Mouse (Mus musculus) adrenal gland, postnatal 36 days (tissue): ENCODE results near the gene Cwc25. TPM values are rescaled to one million over a fixed set of nuclear protein-coding genes. Genes with fewer than 3 reads are reported as not detected.
"Not testable (repeated sequence)": the region's sequence is repeated elsewhere in the genome, so short reads cannot be mapped to it uniquely, and the experiment has no call there.

Experiments used
- DNase-seq, 2 experiments: peaks; one replicate each; pipeline ENCODE4 v3.0.0; 2021; ENCODE audit warnings: mixed read lengths in 1 of 2
- total RNA-seq, 2 experiments: library from RNA; stranded (reverse); gene quantifications; 2 replicates each; pipeline ENCODE4 v1.2.3; 2021

Cwc25 gene
- total RNA-seq, 2 experiments from 2014 or later: 20.2 to 26.3 TPM

DNA sequence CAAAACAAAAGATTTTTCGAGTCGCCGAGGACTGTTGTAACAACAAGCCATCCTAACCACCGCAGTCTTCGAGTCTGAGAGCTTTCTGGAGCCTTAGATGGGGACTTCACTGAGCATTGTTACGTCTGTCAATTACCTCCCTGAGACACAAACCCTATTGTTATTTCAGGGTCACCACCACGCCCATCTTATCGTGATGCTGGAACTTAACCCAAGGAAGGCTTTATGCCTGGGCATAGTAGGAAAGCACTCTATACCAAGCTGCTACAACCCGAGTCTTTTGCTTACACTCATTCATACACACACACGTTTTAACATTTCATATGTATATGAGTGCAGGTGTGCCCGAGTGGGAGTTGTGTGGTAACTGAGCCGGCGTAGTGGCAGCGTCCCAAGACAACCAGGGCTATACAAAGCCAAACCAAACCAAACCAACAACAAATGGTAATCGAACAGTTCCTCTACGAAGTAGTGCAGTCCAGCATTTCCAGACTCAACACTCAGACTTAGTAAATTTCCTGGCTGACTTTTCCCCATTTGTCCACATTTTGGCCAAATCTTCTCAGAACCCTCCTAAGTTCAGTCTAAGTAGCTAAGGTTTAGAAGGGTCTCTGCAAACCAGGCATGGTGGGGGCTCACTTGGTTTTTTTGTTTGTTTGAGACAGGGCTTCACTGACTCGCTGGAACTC is 9.6 kb upstream of the Cwc25 start, which contains the start of gene 1700001P01Rik:
1700001P01Rik (minus strand) TSS at position 111 of the 689 bp plus-strand sequence.
- DNase-seq: no peak

DNA sequence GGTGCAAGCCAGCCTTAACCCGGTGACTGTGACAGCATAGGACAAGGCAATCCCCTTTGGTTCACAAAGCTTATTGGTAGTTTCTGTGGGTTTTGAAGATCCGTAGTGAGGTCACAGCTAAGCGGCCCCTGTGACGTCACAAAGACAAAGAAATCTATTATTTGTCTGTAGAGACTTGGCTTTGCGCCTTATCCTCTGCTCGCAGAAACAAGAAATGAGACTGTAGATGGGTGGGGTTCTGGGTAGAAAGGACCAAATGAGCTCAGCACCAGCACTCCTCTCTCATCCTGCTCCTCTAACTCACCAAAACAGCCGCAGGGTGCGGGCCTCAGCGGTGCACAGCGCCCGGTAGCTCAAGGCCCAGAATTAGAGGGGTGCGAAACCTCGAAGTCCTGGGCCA is 8.8 kb upstream of the Cwc25 start:
- no peak for DNase-seq

DNA sequence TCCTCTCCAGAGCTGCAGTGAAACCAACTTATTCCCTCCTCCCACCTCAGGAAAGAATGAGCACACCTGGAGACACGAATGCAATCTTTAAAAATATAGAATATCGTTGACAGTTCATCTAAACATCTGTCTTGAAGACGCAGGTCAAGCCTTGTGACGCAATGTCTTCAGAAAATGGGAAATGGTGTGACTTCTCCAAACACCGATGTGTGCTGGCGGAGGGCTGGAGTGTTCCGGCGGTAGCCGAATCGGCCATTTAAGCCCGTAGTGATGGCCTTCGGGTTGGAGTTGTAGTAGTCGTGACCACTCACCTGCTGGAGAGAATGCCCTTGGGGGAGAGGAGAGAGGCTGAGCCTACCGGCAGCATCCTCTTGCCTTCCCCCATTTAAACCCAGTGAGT is 5.1 kb upstream of the Cwc25 start:
- no peak for DNase-seq

DNA sequence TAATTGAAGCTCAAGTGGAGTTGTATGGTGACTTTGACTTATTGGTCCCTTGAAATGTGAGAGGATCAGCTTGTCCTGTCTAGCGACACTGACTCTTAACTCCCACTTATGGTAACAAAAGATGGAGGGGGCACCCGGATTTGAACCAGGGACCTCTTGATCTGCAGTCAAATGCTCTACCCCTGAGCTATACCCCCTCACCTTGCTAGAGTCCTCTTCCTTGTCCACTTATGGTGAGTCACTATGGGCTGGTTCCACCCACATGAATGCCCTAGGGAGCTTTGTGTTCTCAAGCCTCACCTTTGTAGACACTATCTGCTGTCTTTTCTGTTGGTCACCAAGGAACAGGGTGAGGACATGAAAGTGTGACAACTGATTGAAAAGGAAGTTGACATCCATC is 3.3 kb upstream of the Cwc25 start:
- peak in 1 of 2 experiments; percentile 15 for DNase-seq

DNA sequence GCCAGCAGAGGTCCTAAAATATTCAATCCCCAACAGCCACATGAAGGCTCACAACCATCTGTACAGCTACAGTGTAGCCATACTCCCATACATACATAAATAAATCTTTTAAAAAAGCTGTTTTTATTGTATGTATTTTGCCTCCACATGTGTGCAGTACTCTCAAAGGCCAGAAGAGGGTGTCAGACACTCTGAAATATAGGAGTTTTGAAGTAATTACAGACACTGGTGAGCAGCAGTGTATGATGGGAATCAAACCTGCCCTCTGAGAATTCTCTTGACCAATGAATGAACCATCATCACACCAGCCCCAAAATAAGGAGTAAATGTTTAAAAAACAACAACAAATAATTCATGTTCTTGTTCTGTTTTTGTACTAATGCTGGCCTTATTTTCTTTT is 4.7 kb downstream of the Cwc25 start:
- DNase-seq: no peak

DNA sequence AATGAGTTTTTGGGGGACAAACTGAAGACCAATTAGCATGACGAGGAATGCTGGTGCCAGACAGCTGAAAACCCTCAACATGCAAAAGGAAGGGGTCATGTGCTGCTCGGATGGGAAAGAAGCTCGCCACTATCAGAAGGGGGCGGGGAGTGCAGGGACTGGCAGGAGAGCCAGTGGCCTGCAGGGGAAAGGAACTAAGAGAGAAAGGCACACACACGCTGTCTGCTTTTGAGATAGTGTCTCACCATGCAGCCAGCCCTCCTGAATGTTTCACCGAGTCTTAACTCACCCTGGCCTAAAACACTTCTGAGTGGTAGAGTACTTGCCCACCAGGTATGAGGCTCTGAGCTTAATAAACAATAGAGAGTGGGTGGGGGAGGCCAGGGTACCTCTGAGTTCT is 7.4 kb downstream of the Cwc25 start:
- DNase-seq: no peak

DNA sequence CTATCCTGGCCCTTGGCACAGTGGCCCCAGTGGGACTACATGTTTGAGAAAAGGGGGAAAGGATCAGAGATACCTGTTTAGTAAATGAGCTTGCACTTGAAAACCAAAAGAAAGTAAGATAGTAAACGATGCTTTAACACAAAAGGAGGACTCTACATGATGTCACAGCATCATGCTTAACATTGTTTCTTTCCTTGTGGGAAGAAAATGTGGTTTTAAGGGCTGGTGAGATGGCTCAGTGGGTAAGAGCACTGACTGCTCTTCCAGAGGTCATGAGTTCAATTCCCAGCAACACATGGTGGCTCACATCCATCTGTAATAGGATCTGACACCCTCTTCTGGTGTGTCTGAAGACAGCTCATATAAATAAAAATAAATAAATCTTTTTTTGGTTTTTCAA is 8.2 kb downstream of the Cwc25 start:
- no peak for DNase-seq

DNA sequence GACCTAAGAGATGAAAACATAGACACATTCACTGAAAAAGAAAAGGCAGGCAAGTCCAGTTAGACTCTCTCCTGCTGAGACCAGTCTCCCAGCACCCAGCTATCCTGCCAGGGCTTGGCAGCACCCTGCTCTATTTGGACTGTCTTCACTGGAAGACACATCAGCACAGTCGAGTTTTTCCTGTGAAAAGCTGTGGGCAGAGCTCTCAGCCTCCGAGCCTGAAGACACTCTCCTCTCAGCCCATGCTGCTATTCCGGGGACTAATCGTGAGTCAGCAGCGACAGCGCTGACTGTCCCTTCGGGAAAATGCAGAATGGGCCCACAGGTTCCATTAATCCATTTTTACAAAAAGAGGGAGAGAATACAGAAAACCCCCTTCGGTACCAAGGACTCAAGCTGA is 13.1 kb downstream of the Cwc25 start:
- no peak for DNase-seq

DNA sequence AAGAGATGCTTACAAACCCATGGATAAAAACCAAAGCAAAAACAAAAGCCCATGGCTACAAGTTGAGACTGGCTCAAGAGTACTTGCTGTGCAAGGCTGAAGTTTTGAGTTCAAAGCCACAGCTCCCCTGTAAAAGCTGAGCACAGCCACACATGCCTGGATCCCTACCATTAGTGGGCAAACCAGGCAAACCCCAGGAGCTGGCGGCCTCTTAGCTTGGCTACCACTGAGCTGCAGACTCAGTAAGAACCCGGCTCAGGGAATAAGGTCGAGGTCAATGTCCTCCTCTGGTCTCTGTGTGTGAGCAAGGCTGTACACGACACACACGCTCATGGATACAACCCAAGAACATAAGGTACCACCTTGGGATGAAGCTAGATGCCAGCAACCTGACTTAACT is 17.9 kb downstream of the Cwc25 start:
- peak; percentile 47 to 57 for DNase-seq

DNA sequence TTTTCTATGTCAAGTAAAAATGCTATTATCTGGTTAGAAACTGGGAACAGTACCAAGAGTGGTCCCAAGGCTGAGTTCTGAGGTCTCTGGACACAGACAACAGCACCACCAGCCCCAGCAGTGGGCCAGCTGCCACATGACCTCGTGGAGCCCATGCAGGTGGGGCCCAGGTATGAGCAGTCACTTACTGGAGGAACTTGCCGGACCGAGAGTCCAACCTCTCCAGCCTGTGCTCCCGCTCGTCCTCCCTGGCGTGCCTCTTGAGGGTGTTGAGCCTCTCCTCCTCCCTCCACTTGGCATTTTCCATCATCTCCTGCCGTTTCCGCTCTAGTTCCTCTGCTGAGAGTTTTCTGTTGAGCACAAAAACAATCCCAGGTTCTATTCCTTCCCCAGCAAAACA is 18.6 kb downstream of the Cwc25 start:
- peak in 1 of 2 experiments; percentile 27 for DNase-seq

DNA sequence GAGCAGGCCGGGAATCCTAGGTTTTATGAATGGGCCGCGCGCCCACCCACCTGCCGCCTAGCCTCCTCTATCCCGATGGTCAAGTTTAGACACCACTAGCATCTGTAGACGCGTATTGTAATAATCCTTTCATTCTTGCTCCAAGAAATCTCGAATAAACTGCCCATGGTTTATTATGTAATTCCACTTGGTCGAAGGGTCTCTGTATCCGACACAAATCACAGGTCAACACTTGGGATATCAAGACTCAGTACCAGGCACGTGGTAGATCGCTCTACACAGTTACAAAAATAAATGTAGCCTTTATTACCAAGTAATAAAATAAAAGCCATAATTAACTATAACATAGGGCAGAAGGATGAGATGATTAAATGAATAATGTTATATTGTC is 21.0 kb downstream of the Cwc25 start:
- DNase-seq: no peak

DNA sequence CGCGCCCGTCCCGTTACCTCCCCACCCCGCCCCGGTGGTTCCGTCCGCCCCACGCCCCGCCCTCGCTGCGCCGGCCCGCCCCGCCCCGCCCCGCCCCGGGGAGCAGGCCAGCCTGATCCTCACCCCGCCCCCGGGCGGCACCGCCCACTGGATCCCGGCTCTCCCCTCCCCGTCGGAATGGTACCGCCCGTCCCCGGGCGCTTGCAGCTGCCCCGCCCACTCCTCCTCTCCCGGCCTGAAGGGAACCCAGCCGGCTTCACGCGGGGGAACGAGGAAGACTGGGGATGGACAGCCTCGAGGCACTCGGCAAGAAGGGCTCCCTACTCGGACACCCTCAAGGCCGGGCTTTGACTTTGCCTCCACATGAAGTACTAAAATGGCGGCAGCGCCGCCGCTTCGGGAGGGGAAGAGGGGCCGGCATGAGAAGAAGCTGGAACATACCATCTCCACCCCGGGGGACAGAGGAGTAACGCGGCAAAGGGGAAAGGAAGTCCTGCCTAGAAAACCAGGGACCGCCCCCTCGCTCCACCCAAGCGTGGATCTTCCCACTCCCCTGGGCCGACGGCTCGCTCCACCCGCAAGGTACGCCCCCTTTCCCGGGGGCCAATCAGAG is 21.5 kb downstream of the Cwc25 start:
- peak; percentile 98 to 100 for DNase-seq

DNA sequence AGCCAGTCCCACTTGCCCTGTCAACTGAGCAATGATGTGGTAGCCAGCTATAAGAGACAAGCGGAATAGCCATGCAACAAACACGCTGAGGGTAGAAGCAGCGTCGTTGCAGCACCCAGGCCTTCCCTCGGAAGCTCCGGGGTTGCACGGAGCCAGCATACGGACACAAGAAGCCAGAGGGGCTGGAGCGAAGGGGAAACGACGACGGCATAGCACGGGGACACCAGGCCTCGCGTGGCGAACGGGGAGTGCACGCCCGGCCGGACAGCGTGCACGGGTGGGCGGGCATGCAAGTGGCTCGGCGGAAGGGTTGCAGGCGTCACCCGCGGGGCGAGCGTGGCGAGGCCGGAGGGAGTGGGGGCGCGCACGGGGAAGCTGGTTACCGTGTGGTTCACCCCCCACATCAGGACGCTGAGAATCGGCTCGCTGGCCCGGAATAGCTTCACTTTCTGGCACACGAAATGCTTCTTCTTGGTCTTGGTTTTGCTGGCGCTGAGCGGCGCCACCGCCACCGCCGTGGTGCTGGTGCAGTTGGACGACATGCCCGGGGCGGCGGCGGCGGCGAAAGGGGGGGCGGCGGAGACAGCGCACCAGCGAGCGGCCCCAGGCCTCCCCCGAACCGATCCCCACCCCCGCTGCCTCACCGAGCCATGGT is 22.2 kb downstream of the Cwc25 start, which contains the start of gene Pip4k2b:
Pip4k2b (minus strand) TSS at position 642 of the 655 bp plus-strand sequence.
- DNase-seq: peak; percentile 63 to 72

DNA sequence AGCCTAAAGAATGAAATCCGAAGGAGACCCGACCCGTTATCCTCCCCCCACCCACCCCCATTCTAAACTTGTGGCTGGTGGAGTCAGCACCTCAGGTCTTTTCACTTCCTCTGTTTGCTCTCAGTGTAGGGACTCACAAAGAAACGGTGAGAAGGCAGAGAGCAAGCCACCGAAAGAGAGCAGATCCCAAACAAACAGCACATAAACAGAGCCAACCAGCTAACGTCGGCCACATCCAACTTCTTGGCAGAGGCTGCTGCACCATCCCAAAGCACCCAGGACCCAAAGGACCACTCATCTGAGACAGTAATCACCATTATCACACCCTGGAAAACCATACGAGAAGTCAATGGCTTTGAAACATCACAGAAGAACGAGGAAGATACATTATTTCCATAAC is 22.9 kb downstream of the Cwc25 start:
- no peak for DNase-seq

DNA sequence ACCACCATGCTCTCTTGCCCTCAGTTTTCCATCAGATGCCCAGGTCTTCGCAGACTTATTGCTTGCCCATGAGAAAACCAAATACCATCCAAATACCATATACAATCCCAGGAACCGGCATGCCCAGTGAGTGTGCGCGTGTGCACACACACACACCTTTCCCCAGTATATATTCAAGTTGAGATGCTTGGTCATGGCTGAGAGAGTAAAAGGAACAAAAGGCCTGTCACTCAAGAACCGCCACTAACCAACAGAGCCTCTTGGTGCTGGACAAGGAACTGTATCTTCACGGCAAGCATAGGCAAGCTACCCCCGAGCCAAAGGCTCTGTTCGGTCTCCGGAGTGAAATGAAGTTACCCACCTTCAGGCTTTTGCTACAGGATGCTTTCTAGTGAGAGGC is 23.8 kb downstream of the Cwc25 start:
- DNase-seq: no peak

DNA sequence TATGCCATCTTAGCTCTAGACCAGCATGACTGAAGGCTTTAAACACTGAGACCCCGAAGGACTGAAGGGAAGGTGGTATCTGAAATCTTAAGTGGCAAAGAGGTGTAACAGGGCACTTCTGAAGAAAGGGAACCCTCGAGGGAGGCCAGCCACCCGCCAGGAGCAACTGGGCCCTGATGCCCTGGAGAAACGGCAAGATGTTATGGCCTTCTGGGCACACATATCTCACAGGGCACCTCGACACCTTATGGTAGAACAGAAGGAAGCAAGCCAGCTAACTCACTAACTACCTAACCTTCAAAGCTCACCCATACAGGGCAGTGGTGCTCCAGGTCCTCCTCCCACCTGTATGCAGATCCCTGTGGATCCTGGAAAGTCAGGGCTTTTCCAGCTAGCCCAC is 24.2 kb downstream of the Cwc25 start:
- no peak for DNase-seq

DNA sequence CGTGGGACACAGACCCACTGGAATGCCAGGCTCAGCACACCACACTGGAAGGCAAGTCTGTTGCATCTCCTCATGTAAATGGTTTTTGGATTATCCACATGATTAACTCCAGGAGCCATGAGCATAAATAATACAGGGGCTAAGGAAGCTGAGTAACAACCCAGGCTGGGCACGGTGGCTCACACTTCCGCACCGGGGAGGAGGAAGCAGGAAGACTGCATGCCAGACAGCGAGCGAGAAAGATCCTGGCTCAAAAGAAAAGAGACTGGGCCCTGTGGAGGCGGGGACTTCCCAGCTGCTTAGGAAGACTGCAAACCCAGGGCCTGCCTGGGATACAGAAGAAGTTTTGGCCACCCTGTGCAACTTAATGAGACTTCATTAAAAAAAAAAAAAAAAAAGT is 26.2 kb downstream of the Cwc25 start:
- peak; percentile 42 to 64 for DNase-seq

DNA sequence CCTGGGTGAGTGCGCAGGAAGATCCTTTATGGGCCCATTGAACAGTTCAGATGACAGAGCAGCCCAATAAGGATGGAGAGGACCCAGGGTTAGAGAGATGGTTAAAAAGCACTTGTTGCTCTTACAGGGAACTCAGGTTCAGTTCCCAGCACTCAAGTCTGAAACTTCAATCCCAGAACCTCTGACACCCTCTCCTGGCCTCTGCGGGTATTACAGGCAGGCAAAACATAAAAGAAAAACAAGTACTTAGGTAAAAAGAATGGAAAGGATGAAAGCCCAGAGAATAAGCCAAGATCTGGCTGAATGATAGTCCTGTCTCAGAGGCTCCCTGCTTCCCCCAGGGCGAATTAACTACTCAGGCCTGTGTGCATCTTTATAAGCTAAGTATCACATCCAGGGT is 27.2 kb downstream of the Cwc25 start:
- DNase-seq: no peak

DNA sequence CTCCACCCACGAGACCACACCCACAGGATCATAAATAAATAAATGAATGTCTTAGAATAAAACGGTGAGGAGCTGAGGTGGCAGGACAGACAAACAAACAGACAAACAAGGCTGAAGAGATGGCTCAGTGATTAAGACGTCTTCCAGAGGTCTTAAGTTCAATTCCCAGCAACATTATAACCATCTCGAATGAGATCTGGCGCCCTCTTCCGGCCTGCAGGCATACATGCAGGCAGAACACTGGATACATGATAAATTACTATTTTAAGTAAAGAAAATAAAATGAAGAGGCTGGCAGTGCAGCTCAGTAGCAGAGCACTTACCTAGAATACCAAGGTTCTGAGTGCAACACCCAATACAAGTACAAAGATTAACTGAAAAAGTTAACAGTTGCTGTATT is 27.7 kb downstream of the Cwc25 start:
- DNase-seq: no peak

DNA sequence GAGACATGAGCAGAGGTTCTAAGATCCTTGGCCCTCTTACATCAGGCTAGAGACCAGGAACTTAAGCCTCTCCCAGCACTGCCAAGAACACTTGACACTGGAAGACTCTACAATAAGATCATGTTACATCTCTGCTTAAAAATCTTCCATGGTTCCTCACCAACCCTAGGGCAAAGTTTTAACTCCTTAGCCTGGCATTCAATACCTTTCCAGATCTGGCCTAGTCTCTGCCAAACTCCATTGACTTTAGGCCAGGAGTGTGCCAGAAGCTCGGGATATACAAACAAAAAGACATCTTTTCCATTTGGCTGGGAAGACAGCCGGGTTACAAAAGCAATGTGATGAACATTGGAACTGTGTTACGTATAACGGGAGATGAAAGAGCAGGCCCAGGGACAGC is 28.8 kb downstream of the Cwc25 start:
- no peak for DNase-seq

DNA sequence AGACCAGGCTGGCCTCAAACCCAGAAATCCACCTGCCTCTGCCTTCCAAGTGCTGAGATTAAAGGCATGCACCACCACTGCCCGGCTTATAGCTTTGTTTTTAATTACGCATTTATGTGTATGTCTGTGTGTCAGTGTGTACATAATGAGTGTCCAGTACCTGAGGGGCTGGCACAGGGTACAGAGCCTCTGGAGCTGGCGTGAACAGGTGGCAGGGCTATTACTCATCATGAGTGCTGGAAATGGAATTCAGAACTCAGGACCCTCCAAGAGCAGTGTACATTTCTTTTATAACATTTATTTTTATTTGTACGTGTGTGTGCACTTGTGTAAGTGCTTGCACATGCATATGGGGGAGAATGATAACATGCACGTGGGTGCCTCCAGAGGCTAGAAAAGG is 29.7 kb downstream of the Cwc25 start:
- DNase-seq: no peak

DNA sequence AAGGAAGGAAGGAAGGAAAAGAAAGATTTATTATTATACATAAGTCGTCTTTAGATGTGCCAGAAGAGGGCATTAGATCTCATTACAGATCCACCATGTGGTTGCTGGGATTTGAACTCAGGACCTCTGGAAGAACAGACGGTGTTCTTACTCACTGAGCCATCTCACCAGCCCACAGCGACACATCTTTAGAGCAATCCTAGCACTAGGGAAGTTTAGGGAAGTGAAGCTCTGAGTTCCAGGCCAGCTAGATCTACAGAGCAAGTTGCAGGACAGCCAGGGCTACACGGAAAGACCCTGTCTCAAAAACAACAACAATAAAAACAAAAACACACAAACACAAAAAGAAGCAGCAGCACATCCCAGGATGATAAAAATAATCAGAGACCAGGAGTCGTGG is 31.5 kb downstream of the Cwc25 start:
- not testable (repeated sequence) for DNase-seq

DNA sequence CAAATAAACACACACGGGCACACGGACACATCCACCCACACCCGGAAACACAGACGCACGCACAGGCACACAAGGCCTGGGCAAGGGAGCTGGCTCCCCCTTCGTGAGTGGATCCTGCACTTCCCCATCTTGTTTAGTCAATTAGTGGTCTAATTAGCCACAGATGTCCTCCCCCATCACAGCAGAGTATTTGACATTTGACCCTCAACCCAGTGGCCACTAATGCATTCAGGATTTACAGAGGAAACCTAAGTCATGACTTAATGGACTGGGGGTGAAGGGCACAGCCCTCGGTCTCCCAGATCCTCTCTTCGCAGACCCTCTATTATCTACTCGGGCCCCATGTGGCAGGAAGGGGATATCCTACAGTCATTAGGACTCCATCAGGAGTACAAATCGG is 32.7 kb downstream of the Cwc25 start:
- no peak for DNase-seq

DNA sequence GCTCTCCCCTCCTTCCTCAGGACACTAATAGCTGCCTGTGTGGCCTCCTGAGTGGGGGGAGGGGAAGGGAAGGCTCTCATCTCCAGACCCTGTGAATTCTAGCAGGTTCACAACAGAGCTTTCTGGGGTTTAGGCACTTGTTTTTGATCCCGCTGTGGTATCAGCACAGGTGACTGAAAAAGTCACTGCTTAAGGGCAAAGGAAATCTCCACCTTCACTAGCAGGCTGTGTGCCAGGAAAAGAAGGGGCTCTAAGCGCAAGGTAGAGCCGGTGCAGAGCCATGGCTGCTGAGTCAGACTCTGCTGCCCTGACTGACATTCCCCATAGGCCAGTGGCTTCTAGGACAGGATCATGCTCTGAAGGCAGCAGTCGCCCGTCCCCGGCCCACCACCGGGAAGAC is 37.6 kb downstream of the Cwc25 start:
- no peak for DNase-seq
